Mouse (Mus musculus): ENCODE measurements around the gene Edc3. TPM values are rescaled to one million over a fixed set of nuclear protein-coding genes. Genes with fewer than 3 reads are reported as not detected.

Gene Edc3
- polyA plus RNA-seq, 1 experiment from 2014 or later, result 31.1 TPM

GRCm38 (mm10) chr9:57760416-57761146 is 52.2 kb downstream of the Edc3 start:
- Histone ChIP-seq H3K4me2 (ENCODE audit: low read depth) (no peak overlapping the region), H3K36me3 (ENCODE audit: control insufficient read depth, insufficient read depth, low read length) (peaks cover 22% of the 10 kb centered on the region), H3K27ac (ENCODE audit: low read depth, low read length) (no peak overlapping the region), H3K9ac (ENCODE audit: low read length) (no peak overlapping the region), H3K9me3 (ENCODE audit: control insufficient read depth, low read length) (no peaks in the 10 kb centered on the region), H3K4me1 (ENCODE audit: control insufficient read depth, insufficient read depth, low read length) (peaks cover 17% of the 10 kb centered on the region), H3K27me3 (ENCODE audit: control insufficient read depth, insufficient read depth, low read length) (no peaks in the 10 kb centered on the region), H3K4me3 (ENCODE audit: low read depth, low read length) (no peak overlapping the region)
- ATAC-seq (ENCODE audit: insufficient read depth, low FRiP score, low TSS enrichment), result no peak
- WGBS, result 97% methylated on average over 24 of the region's 24 CpGs
- DNase-seq (ENCODE audit: low spot score), result no peak

GRCm38 (mm10) chr9:57761563-57762551 is 53.5 kb downstream of the Edc3 start:
- H3K9me3 ChIP-seq (ENCODE audit: control insufficient read depth, low read length), result no peaks in the 10 kb centered on the region
- no peak overlapping the region for H3K4me2 ChIP-seq (ENCODE audit: low read depth)
- H3K27me3 ChIP-seq (ENCODE audit: control insufficient read depth, insufficient read depth, low read length), result no peaks in the 10 kb centered on the region
- peaks cover 22% of the 10 kb centered on the region for H3K4me1 ChIP-seq (ENCODE audit: control insufficient read depth, insufficient read depth, low read length)
- DNase-seq (ENCODE audit: low spot score) (no peak), ATAC-seq (ENCODE audit: insufficient read depth, low FRiP score, low TSS enrichment) (no peak)
- H3K9ac ChIP-seq (ENCODE audit: low read length), result no peak overlapping the region
- peaks cover 17% of the 10 kb centered on the region for H3K36me3 ChIP-seq (ENCODE audit: control insufficient read depth, insufficient read depth, low read length)
- H3K4me3 ChIP-seq (ENCODE audit: low read depth, low read length), result no peak overlapping the region
- no peak overlapping the region for H3K27ac ChIP-seq (ENCODE audit: low read depth, low read length)
- 96% methylated on average over 13 of the region's 13 CpGs for WGBS

DNA sequence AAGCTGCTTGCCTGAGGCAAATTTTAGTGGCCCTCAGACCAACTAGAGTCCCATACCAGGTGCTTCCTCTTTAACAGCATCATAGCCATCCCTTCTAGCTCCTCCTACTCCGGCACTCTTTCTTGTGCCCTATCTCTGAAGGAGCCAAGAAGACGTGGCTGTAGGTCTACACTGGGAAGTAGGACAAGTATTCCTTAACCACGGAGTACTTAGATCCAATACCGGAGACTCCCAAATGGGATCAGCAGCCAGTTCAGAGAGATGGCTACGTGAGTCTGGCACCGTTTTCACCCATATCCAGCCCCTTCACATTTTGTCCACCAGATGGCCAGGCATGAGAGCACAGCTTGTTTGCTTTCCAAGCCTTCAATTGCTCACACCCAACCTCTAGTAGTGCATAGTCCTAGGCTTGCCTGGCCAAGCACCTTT is 54.2 kb downstream of the Edc3 start:
- ATAC-seq (ENCODE audit: insufficient read depth, low FRiP score, low TSS enrichment) (no peak), DNase-seq (ENCODE audit: low spot score) (peak; percentile 45)
- no peak overlapping the region for H3K4me3 ChIP-seq (ENCODE audit: low read depth, low read length)
- 62% methylated on average over 6 of the region's 6 CpGs for WGBS
- no peaks in the 10 kb centered on the region for H3K27me3 ChIP-seq (ENCODE audit: control insufficient read depth, insufficient read depth, low read length)
- H3K9ac ChIP-seq (ENCODE audit: low read length), result no peak overlapping the region
- H3K36me3 ChIP-seq (ENCODE audit: control insufficient read depth, insufficient read depth, low read length), result peaks cover 16% of the 10 kb centered on the region
- no peak overlapping the region for H3K27ac ChIP-seq (ENCODE audit: low read depth, low read length)
- peaks cover 22% of the 10 kb centered on the region for H3K4me1 ChIP-seq (ENCODE audit: control insufficient read depth, insufficient read depth, low read length)
- H3K9me3 ChIP-seq (ENCODE audit: control insufficient read depth, low read length), result no peaks in the 10 kb centered on the region
- no peak overlapping the region for H3K4me2 ChIP-seq (ENCODE audit: low read depth)

GRCm38 (mm10) chr9:57764147-57764973 is 56.0 kb downstream of the Edc3 start:
- under 1% methylated on average over 56 of the region's 57 CpGs for WGBS
- ATAC-seq (ENCODE audit: insufficient read depth, low FRiP score, low TSS enrichment) (peak; percentile 35), DNase-seq (ENCODE audit: low spot score) (no peak)
- peaks cover 10% of the 10 kb centered on the region for H3K36me3 ChIP-seq (ENCODE audit: control insufficient read depth, insufficient read depth, low read length)
- peaks cover 22% of the 10 kb centered on the region for H3K4me1 ChIP-seq (ENCODE audit: control insufficient read depth, insufficient read depth, low read length)
- no peaks in the 10 kb centered on the region for H3K27me3 ChIP-seq (ENCODE audit: control insufficient read depth, insufficient read depth, low read length)
- H3K4me3 ChIP-seq (ENCODE audit: low read depth, low read length), result peak overlapping the region; percentile 92
- H3K9ac ChIP-seq (ENCODE audit: low read length), result peak overlapping the region; percentile 98
- peak overlapping the region; percentile 99 for H3K27ac ChIP-seq (ENCODE audit: low read depth, low read length)
- no peaks in the 10 kb centered on the region for H3K9me3 ChIP-seq (ENCODE audit: control insufficient read depth, low read length)
- H3K4me2 ChIP-seq (ENCODE audit: low read depth), result peak overlapping the region; percentile 97

GRCm38 (mm10) chr9:57764974-57765363 is 56.6 kb downstream of the Edc3 start:
- peak; percentile 94 for ATAC-seq (ENCODE audit: insufficient read depth, low FRiP score, low TSS enrichment)

GRCm38 (mm10) chr9:57765364-57766351 is 57.3 kb downstream of the Edc3 start, which contains the start of gene Clk3:
Gene Clk3, minus strand, starts transcription at chr9:57765860.
- DNase-seq (ENCODE audit: low spot score), result peak; percentile 68
- peak within 1 kb of the TSS; percentile 92 for H3K4me3 ChIP-seq (ENCODE audit: low read depth, low read length)
- peak within 1 kb of the TSS; percentile 98 for H3K9ac ChIP-seq (ENCODE audit: low read length)
- WGBS, result under 1% methylated on average over 89 of the region's 93 CpGs
- H3K27ac ChIP-seq (ENCODE audit: low read depth, low read length), result peak within 1 kb of the TSS; percentile 99
- H3K4me1 ChIP-seq (ENCODE audit: control insufficient read depth, insufficient read depth, low read length), result peaks cover 22% of the 10 kb centered on the region
- no peaks in the 10 kb centered on the region for H3K9me3 ChIP-seq (ENCODE audit: control insufficient read depth, low read length)
- H3K36me3 ChIP-seq (ENCODE audit: control insufficient read depth, insufficient read depth, low read length), result peaks cover 4% of the 10 kb centered on the region; the same call in 1 of the 2 replicates
- peak within 1 kb of the TSS; percentile 97 for H3K4me2 ChIP-seq (ENCODE audit: low read depth)
- no peaks in the 10 kb centered on the region for H3K27me3 ChIP-seq (ENCODE audit: control insufficient read depth, insufficient read depth, low read length)
- peak; percentile 70 for ATAC-seq (ENCODE audit: insufficient read depth, low FRiP score, low TSS enrichment)

More at GRCm38 (mm10) chr9:57764974-57765363, 56.6 kb downstream of the Edc3 start:
- Histone ChIP-seq H3K9me3 (ENCODE audit: control insufficient read depth, low read length) (no peaks in the 10 kb centered on the region), H3K4me2 (ENCODE audit: low read depth) (peak overlapping the region; percentile 97), H3K27me3 (ENCODE audit: control insufficient read depth, insufficient read depth, low read length) (no peaks in the 10 kb centered on the region), H3K4me1 (ENCODE audit: control insufficient read depth, insufficient read depth, low read length) (peaks cover 22% of the 10 kb centered on the region), H3K36me3 (ENCODE audit: control insufficient read depth, insufficient read depth, low read length) (peaks cover 8% of the 10 kb centered on the region), H3K4me3 (ENCODE audit: low read depth, low read length) (peak overlapping the region; percentile 92), H3K27ac (ENCODE audit: low read depth, low read length) (peak overlapping the region; percentile 99), H3K9ac (ENCODE audit: low read length) (peak overlapping the region; percentile 98)
- WGBS, result under 1% methylated on average over 35 of the region's 45 CpGs
- peak; percentile 97 for DNase-seq (ENCODE audit: low spot score)

DNA sequence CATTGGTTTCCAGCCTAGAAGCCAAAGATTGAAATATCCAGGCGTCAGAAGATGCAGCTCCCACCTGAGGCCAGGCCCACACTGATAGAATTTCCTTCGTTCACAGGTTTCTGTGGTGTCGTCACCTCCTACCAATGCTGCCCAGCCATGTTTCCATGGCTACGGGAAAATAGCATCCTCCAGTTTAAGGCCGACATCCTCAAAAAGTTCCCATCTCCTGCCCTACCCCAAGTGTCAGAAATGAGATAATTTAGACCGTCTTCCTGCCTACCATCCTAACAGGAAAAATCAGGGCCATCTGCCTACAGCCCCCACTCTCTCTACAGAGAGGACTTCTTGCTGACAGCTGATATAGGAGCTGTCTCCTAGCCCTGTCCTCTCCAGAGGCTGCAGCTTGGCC is 58.1 kb downstream of the Edc3 start:
- H3K4me3 ChIP-seq (ENCODE audit: low read depth, low read length), result peak overlapping the region; percentile 92
- no peak overlapping the region; the same call in 1 of the 2 replicates for H3K27ac ChIP-seq (ENCODE audit: low read depth, low read length)
- peak overlapping the region; percentile 98 for H3K9ac ChIP-seq (ENCODE audit: low read length)
- ATAC-seq (ENCODE audit: insufficient read depth, low FRiP score, low TSS enrichment), result no peak
- no peaks in the 10 kb centered on the region for H3K36me3 ChIP-seq (ENCODE audit: control insufficient read depth, insufficient read depth, low read length)
- H3K9me3 ChIP-seq (ENCODE audit: control insufficient read depth, low read length), result no peaks in the 10 kb centered on the region
- DNase-seq (ENCODE audit: low spot score), result no peak
- peaks cover 22% of the 10 kb centered on the region for H3K4me1 ChIP-seq (ENCODE audit: control insufficient read depth, insufficient read depth, low read length)
- 39% methylated on average over 6 of the region's 6 CpGs for WGBS
- peak overlapping the region; percentile 97 for H3K4me2 ChIP-seq (ENCODE audit: low read depth)
- no peaks in the 10 kb centered on the region for H3K27me3 ChIP-seq (ENCODE audit: control insufficient read depth, insufficient read depth, low read length)

Data from neural tube, embryonic 11.5 days (tissue).